Mouse (Mus musculus) lung, embryonic 14.5 days (tissue): ENCODE results near the gene Pla2r1. TPM values are rescaled to one million over a fixed set of nuclear protein-coding genes. Genes with fewer than 3 reads are reported as not detected.

Source experiments
- ATAC-seq: fragments of 200-750 bp; cut with Nextera tagmentation; 2 replicates; pipeline ENCODE4 v1.8.0; 2017; ENCODE audit warnings: mild to moderate bottlenecking, moderate TSS enrichment, moderate library complexity; ENCODE audit not compliant: insufficient read depth
- DNase-seq: peaks from one replicate; pipeline ENCODE4 v3.0.0-alpha.2; 2015
- H3K27ac ChIP-seq: fragments of 300-500 bp; sonication (generic); 2 replicates; pipeline ENCODE4 v1.5.1; 2014; ENCODE audit warnings: low read depth, mild to moderate bottlenecking, moderate library complexity
- H3K27me3 ChIP-seq: fragments of 300-500 bp; sonication (generic); 2 replicates; pipeline ENCODE4 v1.6.1; 2014; ENCODE audit warnings: low read length, control low read depth; ENCODE audit not compliant: insufficient read depth
- H3K36me3 ChIP-seq: fragments of 300-500 bp; sonication (generic); 2 replicates; pipeline ENCODE4 v1.6.1; 2014; ENCODE audit warnings: control low read depth; ENCODE audit not compliant: insufficient read depth
- H3K4me1 ChIP-seq: fragments of 300-500 bp; sonication (generic); 2 replicates; pipeline ENCODE4 v1.6.1; 2014; ENCODE audit warnings: antibody characterized with exemption, control low read depth; ENCODE audit not compliant: insufficient read depth
- H3K4me2 ChIP-seq: fragments of 300-500 bp; sonication (generic); 2 replicates; pipeline ENCODE4 v1.6.1; 2014; ENCODE audit warnings: mild to moderate bottlenecking
- H3K4me3 ChIP-seq: fragments of 300-500 bp; sonication (generic); 2 replicates; pipeline ENCODE4 v1.5.1; 2014; ENCODE audit warnings: low read depth, low read length
- H3K9ac ChIP-seq: fragments of 300-500 bp; sonication (generic); 2 replicates; pipeline ENCODE4 v1.6.1; 2014
- H3K9me3 ChIP-seq: fragments of 300-500 bp; sonication (generic); 2 replicates; pipeline ENCODE4 v1.6.1; 2016; ENCODE audit warnings: low read depth, low read length, control low read depth
- CTCF ChIP-seq: IDR thresholded peaks from 2 replicates; pipeline ENCODE4 v1.5.1; 2016; ENCODE audit warnings: antibody characterized with exemption, low read depth
- WGBS: fragments of 180-500 bp; shearing (Covaris S2); extraction: QIAGEN DNeasy Blood & Tissue Kit; methylation state at CpG from one replicate; pipeline ENCODE4 v1.1.7; 2014; 5-methylcytosine and 5-hydroxymethylcytosine counted together
- polyA plus RNA-seq: library from polyadenylated mRNA; unstranded; fragments of >200 nt; fragmentation: Nextera tagmentation; extraction: Ambion mirVana; gene quantifications from 2 replicates; pipeline ENCODE4 v1.2.1, GENCODE M21; 2014

Gene Pla2r1
- polyA plus RNA-seq, 1 experiment from 2014 or later = 4.6 TPM

DNA sequence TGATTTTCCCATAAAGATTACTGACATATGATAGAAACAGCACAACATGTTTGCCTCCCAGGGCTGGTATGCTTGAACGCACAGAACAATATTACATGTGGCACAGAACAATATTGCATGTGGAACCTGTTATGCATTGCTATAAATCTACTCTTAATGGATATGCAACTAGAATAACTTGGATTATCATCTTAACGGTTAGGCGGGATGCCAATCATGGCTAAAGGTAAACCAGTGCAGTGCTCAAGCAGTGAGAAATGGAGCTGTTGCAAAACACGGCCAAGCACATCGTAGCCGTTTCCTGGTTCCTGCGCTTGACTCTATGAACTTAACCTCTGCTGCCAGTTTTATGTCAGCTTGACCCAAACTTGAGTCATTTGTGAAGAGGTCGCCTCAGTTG is 2.6 kb downstream of the Pla2r1 start:
- no peak for TF ChIP-seq CTCF
- ATAC-seq (no peak), DNase-seq (no peak)
- 89% methylated on average over 8 of the region's 8 CpGs for WGBS
- no peaks in the 10 kb centered on the region for H3K9me3 ChIP-seq
- H3K4me2 ChIP-seq = no peak overlapping the region
- no peaks in the 10 kb centered on the region for H3K27me3 ChIP-seq
- H3K4me3 ChIP-seq = no peak overlapping the region
- H3K27ac ChIP-seq = no peak overlapping the region
- H3K4me1 ChIP-seq = peaks cover 8% of the 10 kb centered on the region; the same call in 1 of the 2 replicates
- H3K36me3 ChIP-seq = no peaks in the 10 kb centered on the region
- H3K9ac ChIP-seq = no peak overlapping the region

DNA sequence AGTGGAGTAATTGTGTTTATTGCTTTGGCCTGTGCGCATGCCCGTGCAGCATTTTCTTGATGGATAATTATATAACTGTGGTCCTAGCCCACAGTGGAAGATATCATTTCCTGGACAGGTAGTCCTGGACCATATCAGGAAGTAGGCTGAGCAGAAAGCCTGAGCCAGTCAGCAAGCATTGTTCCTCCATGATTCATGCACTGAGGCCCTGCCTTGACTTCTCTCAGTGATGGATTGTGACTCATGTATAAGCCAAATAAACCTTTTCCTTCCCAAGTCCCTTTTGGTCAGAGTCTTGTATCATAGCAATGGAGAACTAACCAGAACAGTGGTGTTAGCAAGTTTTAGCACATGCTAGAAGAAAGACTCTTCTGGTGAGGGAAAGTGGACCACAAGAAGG is 3.3 kb downstream of the Pla2r1 start:
- Histone ChIP-seq H3K9me3 (no peaks in the 10 kb centered on the region), H3K27ac (no peak overlapping the region), H3K27me3 (no peaks in the 10 kb centered on the region), H3K4me2 (no peak overlapping the region), H3K9ac (no peak overlapping the region), H3K36me3 (no peaks in the 10 kb centered on the region), H3K4me3 (no peak overlapping the region), H3K4me1 (peaks cover 8% of the 10 kb centered on the region; the same call in 1 of the 2 replicates)
- TF ChIP-seq CTCF = no peak
- ATAC-seq (no peak), DNase-seq (no peak)
- WGBS = 93% methylated on average over 2 of the region's 2 CpGs

DNA sequence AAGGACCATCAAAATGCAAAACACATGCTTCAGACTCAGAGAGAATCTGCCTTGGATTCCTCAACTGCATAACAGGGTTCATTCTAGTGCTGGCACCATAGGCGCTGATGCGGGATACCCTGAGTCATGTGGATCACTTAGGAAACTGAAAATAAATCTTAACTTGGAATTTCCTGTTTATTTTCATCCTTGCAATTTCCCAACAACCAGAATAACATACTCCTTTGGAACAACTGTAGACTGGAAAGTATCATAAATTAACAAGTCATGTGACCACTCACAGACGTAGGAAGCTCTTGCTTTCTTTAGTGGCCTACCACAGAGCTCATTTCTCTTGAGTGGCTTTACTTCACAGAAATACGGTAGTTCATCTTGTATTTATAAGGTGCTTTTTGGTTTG is 7.0 kb downstream of the Pla2r1 start:
- H3K9ac ChIP-seq = no peak overlapping the region
- H3K4me3 ChIP-seq = no peak overlapping the region
- no peak overlapping the region for H3K27ac ChIP-seq
- H3K4me2 ChIP-seq = no peak overlapping the region
- H3K4me1 ChIP-seq = peaks cover 16% of the 10 kb centered on the region
- WGBS = 58% methylated on average over 4 of the region's 4 CpGs
- ATAC-seq = peak; percentile 29; the same call in 1 of the 2 replicates
- peak; percentile 46 for DNase-seq
- H3K27me3 ChIP-seq = no peaks in the 10 kb centered on the region
- H3K9me3 ChIP-seq = no peaks in the 10 kb centered on the region
- TF ChIP-seq CTCF = no peak
- no peaks in the 10 kb centered on the region for H3K36me3 ChIP-seq

DNA sequence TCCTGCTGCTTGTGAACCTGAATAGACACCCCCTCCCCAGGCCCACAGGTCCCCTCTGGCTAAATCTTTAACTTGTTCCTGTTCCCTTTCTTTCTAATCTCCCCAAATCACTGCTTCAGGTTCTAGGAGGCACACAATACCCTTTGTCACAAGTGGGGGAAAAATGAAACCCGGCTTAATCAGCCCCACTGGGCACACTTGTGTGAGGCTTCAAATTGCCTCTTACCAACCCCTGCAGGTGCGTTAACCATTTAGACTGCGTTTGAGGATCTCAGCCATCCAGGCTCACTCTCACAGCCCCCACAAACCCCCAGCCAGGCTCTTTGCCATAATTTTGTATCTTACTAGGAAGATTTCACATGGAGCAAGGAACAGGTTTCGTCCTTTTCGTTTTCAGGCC is 9.1 kb downstream of the Pla2r1 start:
- TF ChIP-seq CTCF = no peak
- H3K4me2 ChIP-seq = no peak overlapping the region
- no peaks in the 10 kb centered on the region for H3K9me3 ChIP-seq
- WGBS = 40% methylated on average over 5 of the region's 5 CpGs
- no peak overlapping the region for H3K4me3 ChIP-seq
- H3K36me3 ChIP-seq = no peaks in the 10 kb centered on the region
- DNase-seq (no peak), ATAC-seq (no peak)
- peak overlapping the region; percentile 38; the same call in 1 of the 2 replicates for H3K27ac ChIP-seq
- H3K9ac ChIP-seq = no peak overlapping the region
- H3K27me3 ChIP-seq = no peaks in the 10 kb centered on the region
- H3K4me1 ChIP-seq = peaks cover 17% of the 10 kb centered on the region

DNA sequence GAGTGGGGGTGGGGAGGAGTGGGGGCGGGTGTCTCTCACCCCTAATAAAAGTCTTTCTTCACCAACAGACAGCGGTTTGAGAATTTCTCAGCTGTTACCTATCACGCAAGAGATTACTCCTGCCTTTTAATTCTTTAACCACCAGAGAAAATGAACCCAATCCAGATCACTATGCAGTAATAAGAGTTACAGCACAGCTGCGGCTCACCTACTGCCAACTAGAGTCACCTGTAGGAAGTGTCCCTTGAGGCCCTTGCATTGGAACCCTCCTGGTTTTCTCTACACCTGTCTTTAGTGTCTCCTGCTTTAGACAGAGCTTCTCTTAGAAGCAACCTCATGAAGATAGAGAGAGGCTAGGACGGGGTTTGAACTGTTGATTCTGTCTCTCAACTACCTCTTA is 11.4 kb downstream of the Pla2r1 start:
- Histone ChIP-seq H3K36me3 (no peaks in the 10 kb centered on the region), H3K9ac (no peak overlapping the region), H3K27ac (no peak overlapping the region), H3K4me2 (no peak overlapping the region), H3K4me1 (peaks cover 17% of the 10 kb centered on the region), H3K9me3 (no peaks in the 10 kb centered on the region), H3K27me3 (no peaks in the 10 kb centered on the region), H3K4me3 (no peak overlapping the region)
- ATAC-seq = no peak
- WGBS = 20% methylated on average over 5 of the region's 5 CpGs
- TF ChIP-seq CTCF = no peak
- no peak for DNase-seq

DNA sequence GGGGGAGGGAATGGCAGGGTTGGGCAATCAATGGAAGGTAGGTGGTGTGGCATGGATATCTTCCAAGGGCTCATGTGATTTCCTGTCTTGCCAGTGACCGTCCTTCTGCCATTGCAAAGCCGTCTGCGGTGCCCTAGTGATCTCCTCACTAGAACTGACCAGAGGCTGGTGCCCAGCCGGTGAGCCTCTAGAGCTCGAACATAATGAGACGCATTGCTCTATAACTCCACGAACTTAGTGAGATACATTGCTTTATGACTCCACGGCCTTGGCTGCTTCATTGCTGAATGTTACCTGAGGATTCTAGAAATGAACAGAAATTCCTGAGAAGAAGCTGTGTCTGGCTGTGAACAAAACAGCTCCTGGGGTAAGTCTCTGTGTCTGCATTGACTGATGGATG is 12.8 kb downstream of the Pla2r1 start:
- Histone ChIP-seq H3K4me1 (peaks cover 17% of the 10 kb centered on the region), H3K9ac (no peak overlapping the region), H3K9me3 (no peaks in the 10 kb centered on the region), H3K27me3 (no peaks in the 10 kb centered on the region), H3K4me2 (no peak overlapping the region), H3K36me3 (no peaks in the 10 kb centered on the region), H3K4me3 (no peak overlapping the region), H3K27ac (no peak overlapping the region)
- WGBS = 92% methylated on average over 8 of the region's 8 CpGs
- TF ChIP-seq CTCF = no peak
- ATAC-seq (no peak), DNase-seq (no peak)

DNA sequence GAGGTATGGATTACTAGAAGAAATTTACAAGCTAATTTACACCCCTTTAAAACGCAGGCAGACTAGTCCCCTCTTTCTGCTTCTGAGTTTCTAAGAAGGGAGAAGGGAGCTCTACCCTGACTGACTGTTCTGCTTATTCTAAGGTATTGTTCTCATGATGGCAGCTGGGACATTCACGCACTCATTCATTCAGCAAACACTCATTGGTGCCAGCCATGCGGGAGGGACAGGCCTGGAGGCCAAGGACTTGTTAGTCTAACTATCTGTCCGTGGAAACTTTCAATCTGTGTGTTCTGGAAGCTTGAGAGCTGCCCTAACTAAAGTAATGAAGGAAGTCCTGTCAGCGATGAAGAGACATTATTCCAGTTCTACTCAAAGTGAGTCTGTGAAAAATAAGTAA is 14.4 kb downstream of the Pla2r1 start:
- no peak overlapping the region for H3K9ac ChIP-seq
- peaks cover 17% of the 10 kb centered on the region for H3K4me1 ChIP-seq
- peak; percentile 84 for DNase-seq
- no peak overlapping the region for H3K27ac ChIP-seq
- no peaks in the 10 kb centered on the region for H3K27me3 ChIP-seq
- WGBS = 36% methylated on average over 5 of the region's 5 CpGs
- ATAC-seq = peak; percentile 61; the same call in 1 of the 2 replicates
- H3K36me3 ChIP-seq = no peaks in the 10 kb centered on the region
- H3K4me2 ChIP-seq = no peak overlapping the region
- H3K9me3 ChIP-seq = no peaks in the 10 kb centered on the region
- no peak for TF ChIP-seq CTCF
- no peak overlapping the region for H3K4me3 ChIP-seq

DNA sequence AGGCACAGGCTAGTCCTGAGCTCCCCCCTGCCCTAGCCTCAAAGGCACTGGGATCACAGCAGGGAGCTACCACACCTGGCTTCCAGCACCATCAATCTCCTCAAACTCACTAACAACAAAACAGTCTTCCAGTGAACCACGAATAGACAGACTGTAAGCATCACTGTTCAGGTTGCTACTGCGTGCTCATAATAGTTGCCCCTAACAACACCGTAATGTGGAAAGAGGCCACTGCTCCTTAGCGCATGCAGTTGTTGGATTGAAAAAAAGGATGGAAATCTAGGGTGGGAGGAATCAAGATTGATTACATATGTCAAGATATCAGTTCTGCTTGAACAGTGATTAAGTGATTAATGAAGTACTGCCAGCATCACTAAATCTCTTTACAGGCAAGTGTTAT is 14.8 kb downstream of the Pla2r1 start:
- no peaks in the 10 kb centered on the region for H3K36me3 ChIP-seq
- no peak for DNase-seq
- no peaks in the 10 kb centered on the region for H3K9me3 ChIP-seq
- H3K4me3 ChIP-seq = no peak overlapping the region
- WGBS = 63% methylated on average over 4 of the region's 4 CpGs
- no peak for TF ChIP-seq CTCF
- H3K9ac ChIP-seq = no peak overlapping the region
- H3K4me2 ChIP-seq = no peak overlapping the region
- H3K27ac ChIP-seq = no peak overlapping the region
- peaks cover 17% of the 10 kb centered on the region for H3K4me1 ChIP-seq
- no peaks in the 10 kb centered on the region for H3K27me3 ChIP-seq
- no peak for ATAC-seq
